Mouse (Mus musculus): ENCODE measurements around the gene RPS10-NUDT3. TPM values are rescaled to one million over a fixed set of nuclear protein-coding genes. Genes with fewer than 3 reads are reported as not detected.
A peak's percentile ranks its signal among the peaks of the same experiment; 100 is the strongest.
"Not testable (repeated sequence)": the region's sequence is repeated elsewhere in the genome, so short reads cannot be mapped to it uniquely, and the experiment has no call there.

RPS10-NUDT3 gene
- total RNA-seq, 2 experiments from 2014 or later = not detected

DNA sequence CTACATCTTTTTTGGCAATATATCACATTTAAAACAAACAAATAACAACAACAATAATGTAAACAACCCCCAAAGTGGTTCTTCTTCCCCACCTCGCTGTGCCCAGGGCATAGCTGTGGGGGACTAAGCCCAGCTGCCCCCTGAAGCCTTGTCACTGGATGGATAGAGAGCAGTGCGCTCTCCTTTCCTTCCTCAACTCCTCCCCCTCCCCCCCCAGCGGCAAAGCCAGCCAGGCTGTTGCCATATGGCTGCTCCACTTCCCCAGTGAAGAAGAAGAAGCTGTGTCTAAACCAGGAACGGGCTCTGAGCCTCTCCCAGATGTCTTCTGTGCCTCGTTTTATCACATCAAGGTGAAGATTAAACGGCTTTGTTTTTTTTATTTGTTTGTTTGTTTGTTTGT is 8.1 kb upstream of the RPS10-NUDT3 start:
- ATAC-seq (replicated peaks; ENCODE audit: poor library complexity) = peak; percentile 51

DNA sequence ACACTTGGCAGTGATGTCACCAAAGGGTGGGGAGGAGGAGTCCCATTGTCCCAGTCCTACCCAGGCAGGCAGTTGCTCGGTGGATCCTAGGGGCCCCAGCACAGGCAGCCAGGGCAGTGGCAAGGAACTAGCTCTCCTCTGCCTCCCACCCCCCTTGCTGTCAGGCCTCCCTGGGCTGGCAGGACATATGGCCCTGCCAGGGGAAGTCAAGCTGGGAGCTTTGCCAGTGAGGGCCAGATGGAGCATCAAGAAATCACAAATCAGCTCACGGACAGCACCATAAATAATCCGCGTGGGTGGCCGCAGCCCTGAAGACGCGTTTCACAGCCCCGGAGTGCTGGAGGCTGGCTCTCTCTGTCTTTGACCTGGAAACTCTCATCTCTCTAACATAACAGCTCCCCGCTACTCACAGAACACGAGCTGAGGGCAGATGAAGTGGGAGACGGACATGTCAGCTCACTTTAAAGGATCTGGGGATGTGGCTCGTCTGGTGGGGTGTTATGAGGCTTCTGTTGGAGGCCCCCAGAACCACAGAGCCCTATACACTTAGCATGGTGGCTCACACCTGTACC is 7.6 kb upstream of the RPS10-NUDT3 start:
- peak; percentile 72 for ATAC-seq (replicated peaks; ENCODE audit: poor library complexity)

DNA sequence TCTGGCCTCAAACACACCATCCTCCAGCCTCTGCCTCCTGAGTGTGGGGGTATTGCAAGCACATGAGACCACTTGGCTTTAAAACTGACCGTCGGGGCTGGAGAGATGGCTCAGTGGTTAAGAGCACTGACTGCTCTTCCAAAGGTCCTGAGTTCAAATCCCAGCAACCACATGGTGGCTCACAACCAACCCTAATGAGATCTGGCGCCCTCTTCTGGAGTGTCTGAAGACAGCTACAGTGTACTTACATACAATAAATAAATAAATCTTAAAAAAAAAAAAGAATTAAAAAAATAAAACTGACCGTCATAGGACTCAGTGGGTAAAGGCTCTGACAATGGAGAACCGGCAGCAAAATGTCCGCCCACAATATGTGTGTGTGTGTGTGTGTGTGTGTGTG is 4.8 kb upstream of the RPS10-NUDT3 start:
- not testable (repeated sequence) for ATAC-seq (replicated peaks; ENCODE audit: poor library complexity)

DNA sequence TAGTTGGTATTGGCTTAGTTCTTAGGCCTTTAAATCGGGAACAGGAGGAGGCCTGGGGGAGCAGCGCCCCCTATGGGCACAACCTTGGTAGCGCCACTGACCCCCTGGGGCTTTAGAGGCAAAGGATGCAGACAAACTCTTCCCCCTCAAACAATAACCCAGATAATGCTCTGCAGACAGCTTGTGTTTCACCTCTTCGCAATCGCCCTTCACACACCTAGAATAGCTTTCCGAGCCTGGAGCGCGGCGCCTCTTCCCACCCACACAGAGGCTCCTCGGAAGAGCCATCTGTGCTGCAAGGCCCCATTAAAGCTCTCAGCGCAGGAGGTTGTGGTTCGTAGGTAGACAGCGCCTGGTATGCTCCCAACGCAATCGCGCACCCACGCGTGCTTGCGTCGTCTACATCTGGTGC is 3.9 kb upstream of the RPS10-NUDT3 start:
- ATAC-seq (replicated peaks; ENCODE audit: poor library complexity) = no peak

DNA sequence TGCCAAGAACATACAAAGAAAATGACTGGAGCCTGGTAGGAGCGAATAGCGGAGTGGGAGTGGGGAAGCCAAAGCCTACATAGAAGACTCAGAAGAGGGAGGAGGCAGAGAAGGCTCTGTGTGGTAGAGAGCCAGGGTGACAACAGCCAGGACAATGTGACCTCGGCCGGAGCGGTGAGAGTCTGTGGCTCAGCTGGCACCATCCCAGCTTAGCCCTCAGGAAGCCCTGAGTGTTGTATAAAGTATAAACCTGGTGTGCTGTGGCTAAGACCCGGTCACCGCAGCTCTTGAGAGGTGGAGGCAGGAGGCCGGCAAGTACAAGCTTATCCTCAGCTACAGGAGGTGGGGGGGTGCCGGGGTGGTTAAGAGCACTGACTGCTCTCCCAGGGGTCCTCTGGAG is 2.3 kb upstream of the RPS10-NUDT3 start:
- ATAC-seq (replicated peaks; ENCODE audit: poor library complexity) = no peak

DNA sequence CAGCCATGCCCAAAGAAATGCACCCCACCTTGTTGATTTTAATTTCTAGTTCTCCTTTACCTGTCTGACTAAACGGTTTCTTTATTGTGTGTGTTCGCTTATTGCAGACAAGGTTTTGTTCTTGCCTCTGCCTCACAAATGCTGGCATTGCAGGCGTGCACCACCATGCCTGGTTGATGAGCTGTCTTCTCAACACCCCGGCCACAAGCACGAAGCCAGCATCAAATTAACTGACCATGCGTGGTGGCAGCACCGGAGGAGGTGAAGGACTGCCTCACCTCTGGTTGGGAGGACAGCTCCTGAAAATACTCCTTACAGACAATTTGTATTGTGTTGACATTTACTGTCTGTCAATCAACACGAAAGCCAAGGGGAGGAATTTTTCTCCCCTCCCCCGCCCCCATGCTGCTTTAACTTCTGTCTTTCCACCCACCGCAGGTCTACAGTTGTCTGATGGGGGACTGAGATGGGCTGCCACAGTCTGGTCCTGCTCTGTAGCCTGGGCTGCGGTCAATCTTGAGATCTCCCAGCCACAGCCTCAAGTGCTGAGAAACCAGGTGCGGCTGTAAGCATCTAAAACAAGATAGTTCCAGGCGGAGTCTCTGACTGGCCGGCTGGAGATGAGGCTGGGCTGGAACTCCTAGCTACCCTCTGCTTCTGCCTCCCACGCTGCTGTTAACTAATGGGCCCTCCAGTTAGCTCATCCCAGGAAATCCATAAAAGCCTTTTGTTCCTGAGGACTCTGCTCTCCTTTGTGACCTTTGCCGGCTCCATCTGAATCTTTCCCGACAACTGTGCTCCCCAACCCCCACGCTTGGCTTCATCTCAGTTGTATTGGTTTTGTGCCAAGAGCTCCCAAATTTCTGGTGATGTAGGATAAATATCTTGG is 1.4 kb upstream of the RPS10-NUDT3 start, which contains the start of gene Rps10:
Gene Rps10, minus strand, starts transcription at position 538 of the 889 bp plus-strand sequence.
- no peak for ATAC-seq (replicated peaks; ENCODE audit: poor library complexity)

DNA sequence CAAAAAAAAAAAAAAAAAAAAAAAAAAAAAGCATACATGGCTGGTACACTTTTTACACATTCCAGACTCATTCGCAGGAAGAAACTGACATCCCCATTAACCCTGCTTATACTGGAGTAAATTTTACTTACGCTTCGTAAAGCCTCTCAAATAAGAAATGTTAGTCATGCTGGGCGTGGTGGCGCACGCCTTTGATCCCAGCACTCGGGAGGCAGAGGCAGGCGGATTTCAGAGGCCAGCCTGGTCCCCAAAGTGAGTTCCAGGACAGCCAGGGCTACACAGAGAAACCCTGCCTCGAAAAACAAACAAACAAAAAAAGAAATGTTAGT is 517 bp upstream of the RPS10-NUDT3 start:
- ATAC-seq (replicated peaks; ENCODE audit: poor library complexity) = not testable (repeated sequence)

DNA sequence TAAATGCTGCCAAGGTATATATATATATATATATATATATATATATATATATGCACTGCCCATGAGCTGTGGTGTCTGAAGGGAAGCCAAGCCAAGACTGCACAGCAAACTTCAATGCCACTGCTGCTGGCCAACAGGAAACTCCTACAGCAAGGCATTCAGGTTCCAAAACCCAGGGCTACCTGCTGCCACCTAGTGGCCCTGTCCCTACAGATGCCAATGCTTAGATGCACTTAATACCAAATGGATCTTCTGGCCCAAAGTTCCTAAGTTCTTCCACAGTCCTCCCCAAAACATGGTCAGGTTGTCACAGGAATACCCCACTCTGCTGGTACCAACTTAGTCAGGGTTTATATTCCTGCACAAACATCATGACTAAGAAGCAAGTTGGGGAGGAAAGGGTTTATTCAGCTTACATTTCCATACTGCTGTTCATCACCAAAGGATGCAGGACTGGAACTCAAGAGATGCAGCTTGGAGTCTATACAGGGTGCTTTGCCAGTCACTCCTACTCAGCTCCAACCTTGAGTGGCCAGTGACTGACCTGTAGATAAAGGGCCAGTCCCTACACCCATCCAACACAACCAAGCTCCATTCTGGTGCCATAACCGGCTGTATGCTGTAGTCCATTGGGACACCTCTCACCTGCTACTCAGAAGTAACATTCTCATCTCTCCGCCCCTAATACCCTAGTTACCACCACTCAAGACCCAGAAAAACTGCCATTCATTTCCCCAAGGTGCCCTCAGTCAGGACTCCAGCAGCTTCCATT is 5.6 kb downstream of the RPS10-NUDT3 start:
- peak; percentile 81 for ATAC-seq (replicated peaks; ENCODE audit: poor library complexity)

DNA sequence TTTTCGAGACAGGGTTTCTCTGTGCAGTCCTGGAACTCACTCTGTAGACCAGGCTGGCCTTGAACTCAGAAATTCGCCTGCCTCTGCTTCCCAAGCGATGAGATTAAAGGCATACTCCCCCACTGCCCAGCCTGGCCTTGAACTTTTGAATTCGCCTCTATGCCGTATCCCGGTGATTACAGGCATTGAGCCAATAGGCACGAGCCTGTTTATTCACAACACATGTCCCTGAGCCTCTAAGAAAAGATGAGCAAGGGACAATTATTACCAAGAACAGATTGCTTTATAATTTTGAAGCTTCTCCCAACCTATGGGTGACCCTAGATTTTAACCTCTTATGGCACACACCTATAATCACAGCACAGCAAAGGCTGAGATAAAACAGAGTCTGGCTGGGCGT is 6.6 kb downstream of the RPS10-NUDT3 start:
- no peak for ATAC-seq (replicated peaks; ENCODE audit: poor library complexity)

DNA sequence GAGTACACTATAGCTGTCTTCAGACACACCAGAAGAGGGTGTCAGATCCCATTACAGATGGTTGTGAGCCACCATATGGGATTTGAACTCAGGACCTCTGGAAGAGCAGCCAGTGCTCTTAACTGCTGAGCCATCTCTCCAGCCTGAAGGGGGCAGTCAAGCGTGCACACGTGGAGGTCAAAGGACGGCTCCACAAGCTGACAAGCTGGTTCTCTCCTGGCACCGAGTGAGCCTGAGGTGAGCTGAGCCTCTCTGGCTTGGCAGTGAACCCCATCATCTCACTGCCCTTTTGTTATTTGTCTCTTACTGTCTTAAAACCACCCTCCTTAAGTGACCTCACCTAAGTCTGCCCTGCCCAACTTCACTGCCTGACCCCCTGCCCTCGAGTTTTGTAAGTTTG is 7.6 kb downstream of the RPS10-NUDT3 start:
- ATAC-seq (replicated peaks; ENCODE audit: poor library complexity) = 0 out of 2 replicates have a peak, but pooled peaks have one; percentile 30

DNA sequence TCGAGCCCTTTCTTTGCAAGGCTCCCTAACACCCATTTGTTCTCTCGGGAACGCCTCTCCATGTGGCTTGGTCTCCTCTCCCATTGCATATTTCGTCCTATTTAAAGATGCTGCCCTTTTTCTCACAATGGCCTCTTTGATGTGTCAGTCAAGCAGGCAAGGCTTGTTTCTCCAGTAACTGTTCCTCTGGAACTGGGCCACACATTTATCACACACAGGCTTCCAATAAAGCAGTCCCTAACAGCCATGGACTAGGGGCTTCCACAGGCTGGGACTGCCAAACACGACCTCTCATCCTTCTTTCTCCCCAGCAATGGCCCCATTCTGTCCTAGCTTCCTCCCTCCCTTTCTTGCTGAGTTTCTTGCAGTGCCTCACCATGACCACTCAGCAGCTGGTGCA is 8.3 kb downstream of the RPS10-NUDT3 start:
- ATAC-seq (replicated peaks; ENCODE audit: poor library complexity) = no peak

DNA sequence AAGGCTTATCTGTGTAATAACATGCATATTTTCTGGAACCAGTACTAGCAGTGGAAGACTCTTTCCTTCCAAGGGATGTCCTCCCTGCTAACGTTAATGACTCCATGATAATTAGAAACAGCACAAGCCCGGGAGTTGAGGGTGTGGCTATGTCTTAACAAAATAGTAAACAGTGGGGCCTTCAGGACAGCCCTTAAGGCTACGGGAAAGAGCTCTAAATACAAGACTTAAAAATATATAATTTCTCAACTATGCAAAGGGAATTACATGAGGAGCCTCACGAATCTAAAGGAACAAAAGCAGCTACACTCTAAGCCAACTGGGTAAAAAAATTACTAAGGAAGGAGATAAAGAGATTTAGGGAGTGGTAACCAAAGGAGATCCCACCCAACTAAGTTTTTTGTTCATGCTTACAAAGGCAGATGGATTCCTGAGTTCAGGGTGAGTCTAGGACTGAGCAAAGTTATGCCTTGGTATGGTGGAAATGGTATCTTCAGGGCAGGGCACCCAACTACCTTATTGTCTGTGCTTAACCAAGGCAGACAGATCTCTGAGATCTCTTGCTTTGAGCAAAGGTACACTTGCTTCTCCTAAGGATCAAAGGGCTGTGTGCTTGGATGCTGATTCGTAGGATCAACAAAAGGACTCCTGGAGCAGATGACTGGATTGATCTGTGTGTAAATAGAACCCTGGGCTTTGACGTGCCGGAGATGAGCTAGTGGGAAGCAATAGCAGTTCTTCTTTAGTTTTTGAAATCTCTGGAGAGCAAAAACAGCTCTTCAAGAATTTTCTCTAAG is 9.4 kb downstream of the RPS10-NUDT3 start:
- ATAC-seq (replicated peaks; ENCODE audit: poor library complexity) = no peak

DNA sequence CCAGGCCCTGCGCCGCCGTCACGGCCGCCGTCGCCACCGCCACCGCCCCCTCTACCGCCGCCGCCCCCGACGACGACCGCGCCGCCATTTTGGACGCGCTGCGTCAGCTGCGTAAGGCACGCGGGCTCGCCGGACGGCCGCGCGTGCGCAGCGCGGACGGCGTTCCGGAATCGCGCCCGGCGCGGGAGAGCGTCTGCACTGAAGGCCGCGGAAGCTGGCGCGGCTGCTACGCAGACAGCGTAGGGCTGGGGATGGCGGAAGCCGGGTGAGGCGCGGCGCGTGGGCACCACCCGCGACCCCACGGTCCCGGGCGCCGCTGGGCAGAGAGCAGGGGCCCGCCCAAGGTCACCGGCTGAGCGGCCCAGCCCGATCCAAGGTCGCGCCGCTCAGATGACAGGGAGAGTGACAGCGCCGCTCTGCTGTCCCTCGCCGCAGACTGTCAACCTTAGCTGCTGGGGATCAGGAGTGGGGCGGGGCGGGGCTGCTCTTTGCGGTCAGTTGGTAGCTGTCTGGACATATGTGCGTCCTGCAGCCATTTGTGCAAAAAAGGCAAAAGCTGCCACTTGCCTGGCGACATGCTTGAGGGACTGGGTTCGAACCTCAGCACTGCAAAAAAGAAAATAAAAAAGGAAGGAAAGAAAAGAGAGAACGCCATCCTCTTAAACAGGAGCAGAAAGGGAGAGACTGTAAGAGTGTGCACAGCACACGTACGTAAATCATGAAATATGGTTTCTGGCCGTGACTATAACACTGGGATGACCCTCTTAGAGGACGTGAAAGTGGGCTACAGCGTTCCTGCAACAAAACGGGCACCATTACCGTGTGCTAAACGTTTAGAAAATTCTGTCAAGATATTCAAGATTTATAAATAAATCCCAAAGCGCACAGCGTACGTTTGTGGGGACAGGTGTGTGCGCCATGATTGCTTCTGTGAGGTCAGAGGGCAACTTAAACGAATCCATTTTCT is 11.4 kb downstream of the RPS10-NUDT3 start, which contains the start of gene Nudt3:
Gene Nudt3, minus strand, starts transcription at position 136 of the 967 bp plus-strand sequence.
- ATAC-seq (replicated peaks; ENCODE audit: poor library complexity) = peak; percentile 55

DNA sequence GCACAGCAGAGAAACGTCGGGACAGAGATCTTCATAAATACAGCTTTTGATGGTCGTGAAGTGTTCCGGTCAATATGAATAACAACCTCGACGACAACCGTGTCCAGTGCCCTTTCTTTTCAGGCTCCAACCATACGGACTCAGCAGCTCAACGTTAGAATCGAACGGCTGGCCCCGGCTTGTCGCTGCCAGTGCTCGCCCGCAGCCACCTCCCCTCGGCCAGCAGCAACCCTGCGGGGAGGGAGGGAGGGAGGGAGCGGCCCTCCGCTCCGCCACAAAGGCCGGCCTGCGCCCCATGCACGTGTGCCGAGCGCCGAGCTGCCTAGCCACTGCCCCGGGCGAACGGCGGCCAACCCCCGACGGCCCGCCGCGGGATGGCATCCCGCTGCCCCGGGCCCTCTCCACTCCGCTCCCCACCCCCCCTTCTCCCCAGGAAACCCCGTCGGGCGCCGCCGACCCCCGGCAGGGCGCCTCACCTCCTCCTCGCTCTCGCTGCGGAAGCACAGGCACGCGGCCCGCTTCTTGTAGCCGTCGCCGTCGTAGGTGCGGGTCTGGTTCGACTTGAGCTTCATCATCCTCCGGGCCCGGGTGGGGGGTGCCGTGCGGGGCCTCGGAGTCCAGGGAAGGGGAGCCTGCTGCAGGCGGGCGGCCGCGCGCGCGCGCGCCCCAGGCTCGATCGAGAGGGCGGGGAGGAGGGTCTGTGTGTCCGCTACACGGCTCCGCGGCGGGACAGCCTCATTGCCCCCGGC is 12.2 kb downstream of the RPS10-NUDT3 start:
- peak; percentile 44 for ATAC-seq (replicated peaks; ENCODE audit: poor library complexity)

DNA sequence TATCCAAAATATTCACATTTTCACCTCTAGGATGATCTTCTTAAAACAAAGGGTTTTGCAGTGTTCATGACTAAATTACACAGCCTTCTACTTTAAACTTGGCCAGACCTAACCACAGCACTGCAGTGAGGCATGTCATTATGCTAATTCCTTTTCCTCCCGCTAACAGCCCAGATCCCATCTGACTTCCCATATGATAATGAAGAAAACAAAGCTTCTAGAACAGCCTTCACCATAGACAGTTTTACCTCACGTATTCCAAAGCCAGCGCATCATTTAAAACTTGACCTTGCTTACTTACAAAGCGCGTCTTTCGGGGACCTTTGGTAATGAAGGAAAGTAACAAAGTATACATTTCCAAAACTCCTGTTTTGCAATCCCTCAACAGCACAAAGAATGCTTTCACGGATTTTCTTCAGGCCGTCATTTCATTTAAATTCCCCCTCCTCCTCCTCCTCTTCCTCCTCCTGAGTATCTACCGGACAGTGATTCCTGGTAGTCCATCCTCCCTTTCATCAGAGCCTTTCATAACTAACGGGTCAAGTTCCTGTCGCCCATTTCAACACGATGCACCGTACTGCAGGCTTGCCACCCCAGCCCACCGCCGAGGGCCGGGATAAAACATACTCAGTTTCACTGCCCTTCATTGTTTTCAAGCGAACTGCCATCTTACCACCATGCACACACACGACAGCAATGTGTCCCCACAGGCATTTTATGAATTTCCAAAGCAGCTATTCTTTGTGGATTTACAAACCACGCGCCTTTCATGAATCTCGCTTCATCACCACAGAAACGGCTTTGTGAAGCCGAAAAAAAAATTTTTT is 13.1 kb downstream of the RPS10-NUDT3 start:
- peak; percentile 56 for ATAC-seq (replicated peaks; ENCODE audit: poor library complexity)

DNA sequence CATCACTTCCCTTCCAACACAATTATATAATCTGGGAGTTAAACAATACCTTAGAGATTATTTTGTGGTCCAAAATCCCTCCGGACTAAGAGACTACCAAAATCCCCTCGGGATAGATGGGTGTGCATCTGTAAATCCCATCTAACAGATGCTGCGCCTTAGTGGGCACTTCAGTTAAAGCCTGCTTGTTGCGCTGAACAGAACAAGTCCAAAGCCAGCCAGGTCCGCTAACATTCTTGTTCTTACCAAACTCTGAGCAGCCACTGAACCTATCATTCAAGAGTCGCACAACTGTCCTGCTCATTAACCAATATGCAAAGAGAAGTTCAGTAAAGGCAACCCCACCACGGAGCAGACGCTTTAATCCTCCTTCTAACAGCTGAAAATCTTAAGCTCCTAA is 13.9 kb downstream of the RPS10-NUDT3 start:
- ATAC-seq (replicated peaks; ENCODE audit: poor library complexity) = no peak

DNA sequence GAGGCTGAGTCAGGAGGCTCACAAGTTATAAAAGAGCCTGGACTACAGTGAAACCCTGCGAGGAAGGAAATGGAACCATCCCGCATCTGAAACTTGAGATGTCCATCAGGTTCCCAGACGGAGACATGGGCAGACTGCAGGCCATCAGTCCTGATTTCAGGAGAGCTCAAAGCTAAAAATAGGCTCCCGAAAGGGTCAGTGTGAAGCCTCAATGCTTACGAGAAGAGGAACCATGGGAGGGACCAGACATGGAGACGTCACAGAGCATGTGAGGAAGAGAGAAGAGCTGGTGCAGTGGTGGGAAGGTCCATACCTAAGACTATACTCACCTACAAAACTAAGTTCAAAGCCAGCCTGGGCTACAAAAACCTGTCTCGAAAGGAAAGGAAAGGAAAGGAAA is 19.6 kb downstream of the RPS10-NUDT3 start:
- ATAC-seq (replicated peaks; ENCODE audit: poor library complexity) = no peak

DNA sequence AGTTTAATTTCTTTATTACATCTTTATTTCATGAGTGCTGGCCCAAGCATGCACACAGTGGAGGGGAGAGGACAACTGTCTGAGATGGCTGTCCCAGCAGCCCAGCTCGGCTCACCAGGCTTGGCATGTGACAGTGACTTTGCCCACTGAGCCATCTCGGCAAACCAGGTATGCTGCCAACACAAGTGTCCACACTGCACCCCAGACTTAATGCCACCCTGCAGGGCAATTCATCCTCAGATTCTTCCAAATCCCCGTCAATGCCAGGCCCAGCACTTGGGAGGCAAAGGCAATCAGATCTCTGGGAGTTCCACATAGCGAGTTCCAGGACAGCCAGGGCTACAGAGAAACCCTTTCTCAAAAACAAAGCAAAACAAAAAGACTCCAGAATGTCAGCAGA is 22.0 kb downstream of the RPS10-NUDT3 start:
- ATAC-seq (replicated peaks; ENCODE audit: poor library complexity) = no peak
